Mouse (Mus musculus) gastrocnemius, adult 18-20 months (tissue): ENCODE results near the gene Sdhaf3. TPM values are rescaled to one million over a fixed set of nuclear protein-coding genes. Genes with fewer than 3 reads are reported as not detected.
"Not testable (repeated sequence)": the region's sequence is repeated elsewhere in the genome, so short reads cannot be mapped to it uniquely, and the experiment has no call there.

Source experiments
- DNase-seq: peaks from one replicate; pipeline ENCODE4 v3.0.0; 2021; ENCODE audit warnings: low spot score
- long read RNA-seq, 2 experiments: library from polyadenylated mRNA; stranded (forward); transcript quantifications; one replicate each; pipeline ENCODE4 v2.0.0; 2021
- total RNA-seq, 2 experiments: library from RNA; stranded (reverse); gene quantifications; 2 replicates each; pipeline ENCODE4 v1.2.3; 2021

Gene Sdhaf3
- 1 to 10 TPM; 5.9 to 6.2 TPM for total RNA-seq
- long read RNA-seq, experiment 1, full-length matches to known transcripts: 21 of 25 reads
- long read RNA-seq, experiment 1, partial matches to known transcripts: 0 of 25 reads
- long read RNA-seq, experiment 1, other reads (novel, unspliced or antisense): 4 of 25 reads
- long read RNA-seq, experiment 2, full-length matches to known transcripts: 19 of 21 reads
- long read RNA-seq, experiment 2, partial matches to known transcripts: 0 of 21 reads
- long read RNA-seq, experiment 2, other reads (novel, unspliced or antisense): 2 of 21 reads

DNA sequence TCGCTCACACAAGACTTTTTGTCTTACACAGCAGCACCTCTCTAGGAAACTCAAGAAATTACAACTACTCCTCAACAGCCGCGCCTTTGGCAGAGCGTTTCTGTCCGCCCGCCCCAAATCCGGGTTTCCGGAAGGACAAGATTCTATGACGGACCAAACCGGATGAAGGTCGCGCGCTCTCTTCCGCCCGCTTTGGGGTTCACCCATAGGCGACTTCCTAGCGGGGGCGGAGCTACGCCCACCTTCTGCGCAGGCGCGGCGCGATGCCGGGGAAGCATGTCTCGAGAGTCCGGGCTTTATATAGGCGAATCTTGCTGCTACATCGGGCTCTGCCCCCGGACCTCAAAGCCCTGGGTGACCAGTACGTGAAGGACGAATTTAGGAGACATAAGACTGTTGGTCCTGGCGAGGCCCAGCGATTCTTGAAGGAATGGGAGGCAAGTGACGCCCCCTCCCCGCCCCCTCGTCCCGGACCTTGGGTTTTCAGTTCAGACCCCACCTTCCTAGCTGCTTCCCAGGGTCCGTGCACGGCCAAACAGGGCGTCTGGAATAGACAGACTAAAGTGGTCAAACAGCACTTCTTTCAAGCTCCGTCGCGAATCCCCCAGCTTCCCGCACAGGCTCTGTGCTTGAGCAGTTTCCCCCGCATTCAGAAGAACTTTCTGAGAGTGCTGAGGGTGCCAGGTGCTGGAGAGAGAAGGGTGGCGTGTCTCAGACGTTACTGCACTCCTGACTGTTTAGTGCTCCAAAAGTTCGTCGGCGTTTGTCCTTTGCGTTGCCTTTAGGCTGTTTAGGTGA lies at the start of gene Sdhaf3:
TSS of gene Sdhaf3 (plus strand) at position 241 of the 798 bp plus-strand sequence.
- peak; percentile 96 for DNase-seq

DNA sequence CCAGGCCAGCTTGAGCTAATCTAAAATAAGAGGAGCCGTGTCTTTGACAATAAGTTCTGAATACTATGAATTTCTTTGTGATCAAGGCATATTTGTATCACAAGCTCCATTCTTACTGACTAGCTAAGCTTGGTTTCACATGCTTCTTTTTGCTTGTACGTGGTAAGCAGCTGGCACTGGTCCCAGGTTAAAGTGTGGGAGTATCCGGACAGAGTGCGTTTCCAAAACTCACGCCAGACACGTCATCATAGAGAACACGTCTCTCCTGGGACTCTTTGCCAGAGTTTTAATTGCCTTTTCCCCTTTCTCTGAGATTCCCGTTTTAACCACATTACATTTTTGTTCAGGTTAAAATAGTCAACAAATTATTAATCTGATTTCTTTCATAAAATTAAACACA lies 46.2 kb upstream of the Sdhaf3 start:
- peak; percentile 69 for DNase-seq

DNA sequence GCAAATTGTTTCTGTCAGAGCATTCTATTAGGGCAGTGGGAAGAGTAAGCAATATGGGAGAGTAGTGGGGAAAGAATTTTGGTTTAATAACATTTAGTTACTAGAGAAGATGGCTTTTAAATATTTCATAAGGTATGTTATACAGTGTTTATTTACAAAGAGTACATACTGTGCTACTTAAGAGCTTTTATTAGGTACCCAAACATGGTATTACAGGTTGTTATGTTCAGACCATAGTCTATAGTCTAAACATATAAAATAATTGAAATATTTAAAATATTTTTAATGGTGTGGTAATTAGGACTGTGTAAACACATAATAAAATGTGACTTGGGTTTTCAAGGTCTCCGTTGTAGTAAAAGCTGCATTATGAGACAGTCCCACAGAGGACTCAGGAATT lies 41.5 kb upstream of the Sdhaf3 start:
- DNase-seq: no peak

DNA sequence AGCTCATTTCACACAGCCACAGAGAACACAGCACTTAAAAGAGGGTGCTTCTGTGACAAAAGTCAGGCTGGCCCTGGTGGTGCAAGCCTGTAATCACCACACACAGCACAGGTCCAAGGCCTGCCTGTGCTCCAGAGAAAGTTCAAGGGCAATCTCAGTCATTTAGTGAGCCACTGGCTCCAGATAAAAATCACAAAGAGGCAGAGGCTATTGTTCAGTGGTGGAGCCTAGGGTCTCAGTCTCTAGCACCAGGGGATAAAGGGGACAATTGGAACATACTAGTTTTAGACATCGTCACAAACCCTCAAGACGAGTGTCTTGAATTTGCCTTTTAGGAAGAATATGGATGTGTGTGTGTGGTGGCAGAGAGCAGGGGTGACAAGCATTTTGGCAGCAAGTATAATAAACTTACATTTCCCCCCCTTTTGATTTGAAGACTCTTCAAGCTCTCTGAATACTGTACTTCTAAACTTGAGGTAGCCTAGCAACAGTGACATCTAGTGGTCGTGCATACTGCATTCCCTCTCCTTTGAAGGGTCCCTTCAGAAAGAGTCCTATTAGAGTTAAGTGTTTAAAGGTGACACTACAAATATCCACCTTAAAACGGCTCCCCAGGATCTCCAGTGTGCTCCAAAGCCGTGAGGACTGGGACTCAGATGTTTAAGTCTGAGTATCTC lies 40.8 kb upstream of the Sdhaf3 start:
- peak; percentile 41 for DNase-seq

DNA sequence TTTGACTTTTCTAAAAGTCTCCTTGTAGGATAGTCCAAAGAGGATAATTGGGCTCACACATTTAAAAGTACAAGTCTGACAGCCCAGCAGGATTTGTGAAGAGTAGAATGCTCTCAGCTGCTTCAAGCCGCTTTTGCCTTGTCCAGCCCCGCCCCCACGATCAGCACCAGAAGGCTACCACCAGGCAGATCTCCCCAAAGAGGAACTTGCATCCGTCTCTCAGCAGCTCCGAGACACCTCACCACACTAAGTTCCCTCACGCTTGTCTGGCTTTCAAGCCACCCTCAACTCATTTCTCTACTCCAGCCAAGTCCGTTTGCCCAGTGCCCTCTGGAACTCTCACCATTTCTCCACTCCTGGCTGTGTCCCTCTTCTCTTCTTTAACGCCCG lies 40.3 kb upstream of the Sdhaf3 start:
- DNase-seq: no peak

DNA sequence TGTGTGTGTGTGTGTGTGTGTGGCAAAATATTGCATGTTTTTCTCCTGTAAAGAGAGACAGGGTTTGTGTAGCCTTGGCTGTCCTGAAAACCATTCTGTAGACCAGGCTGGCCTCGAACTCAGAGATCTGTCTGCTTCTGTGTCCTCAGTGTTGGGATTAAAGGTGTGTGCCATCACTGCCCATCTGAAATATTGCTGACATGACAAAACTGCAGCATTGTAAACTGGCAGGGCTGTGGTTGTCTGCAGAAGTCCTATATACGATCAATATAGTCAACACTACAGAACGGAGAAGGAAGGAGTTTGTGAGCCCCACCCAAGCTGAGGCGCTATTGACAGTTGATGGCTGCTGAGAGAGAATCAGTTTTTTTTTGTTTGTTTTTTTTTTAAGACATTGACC lies 38.5 kb upstream of the Sdhaf3 start:
- no peak for DNase-seq

DNA sequence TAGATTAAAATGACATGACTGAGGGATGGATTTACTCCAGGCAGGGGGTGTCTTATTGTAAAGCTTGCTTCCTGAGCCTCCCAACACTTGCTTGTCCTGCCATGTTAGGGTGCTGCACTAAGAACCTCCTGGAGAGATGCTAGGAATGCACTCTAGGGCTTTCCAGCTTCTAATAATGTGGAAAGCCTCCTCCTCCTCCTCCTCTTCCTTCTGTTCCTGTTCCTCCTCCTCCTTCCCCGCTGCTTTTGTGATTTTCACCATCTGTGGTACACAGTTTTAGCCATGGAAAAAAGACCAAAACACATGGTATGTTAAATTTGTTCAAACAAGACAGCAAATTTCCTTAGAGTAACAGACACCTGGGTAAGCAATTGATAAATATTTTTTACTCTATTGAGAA lies 30.5 kb upstream of the Sdhaf3 start:
- no peak for DNase-seq

DNA sequence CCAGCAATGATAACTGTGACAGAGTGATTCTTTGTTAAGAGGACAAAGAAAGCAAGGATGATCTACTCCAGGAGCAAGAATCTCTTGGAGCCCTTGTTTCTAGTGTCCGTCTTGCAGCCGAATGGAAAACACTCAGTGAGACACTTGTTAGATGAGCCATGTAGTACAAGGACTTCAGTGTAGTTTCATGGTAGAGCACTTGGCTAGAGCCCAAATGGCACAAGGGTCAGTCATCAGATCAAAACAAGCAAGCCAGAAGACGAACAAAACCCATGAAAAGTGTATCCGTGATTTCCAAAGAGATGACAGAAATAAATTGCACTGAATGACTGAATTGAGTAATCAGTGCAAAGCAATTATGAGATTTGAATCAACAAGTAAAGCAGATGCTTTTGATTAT lies 25.0 kb upstream of the Sdhaf3 start:
- DNase-seq: no peak

DNA sequence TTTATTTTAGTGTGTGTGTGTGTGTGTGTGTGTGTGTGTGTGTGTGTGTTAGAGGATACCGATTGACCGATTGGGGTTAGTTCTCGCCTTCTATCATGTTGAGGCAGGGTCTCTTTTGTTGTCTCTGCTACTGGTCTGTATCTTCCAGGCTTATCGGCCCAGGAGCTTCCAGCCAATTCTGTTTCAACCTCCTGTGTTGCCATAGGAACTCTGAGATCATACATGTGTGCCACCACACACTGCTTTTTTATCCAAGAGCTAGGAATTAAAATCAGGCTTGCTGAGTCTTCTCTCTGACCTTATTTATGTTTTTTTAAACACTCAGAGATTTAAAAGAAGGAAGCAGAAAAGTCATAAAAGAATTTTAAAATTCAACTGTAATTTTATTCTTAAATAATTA lies 24.3 kb upstream of the Sdhaf3 start:
- DNase-seq: no peak

DNA sequence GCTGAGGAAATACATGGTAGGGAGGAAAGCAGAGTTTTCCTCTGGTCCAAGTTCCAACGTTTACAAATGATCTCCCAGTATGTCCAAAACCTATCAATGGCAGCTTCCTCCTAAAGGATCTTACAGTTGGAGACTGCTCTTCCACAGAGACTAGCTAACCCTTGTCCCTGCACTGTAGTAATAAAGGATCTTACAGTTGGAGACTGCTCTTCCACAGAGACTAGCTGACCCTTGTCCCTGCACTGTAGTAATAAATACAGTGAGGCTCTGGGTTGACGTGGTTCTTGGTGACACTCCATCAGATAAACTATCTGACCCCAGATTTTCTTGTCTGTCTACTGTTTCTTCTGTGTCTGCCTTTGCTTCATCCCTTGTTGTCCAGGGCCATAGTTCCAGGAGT lies 15.0 kb upstream of the Sdhaf3 start:
- DNase-seq: no peak

DNA sequence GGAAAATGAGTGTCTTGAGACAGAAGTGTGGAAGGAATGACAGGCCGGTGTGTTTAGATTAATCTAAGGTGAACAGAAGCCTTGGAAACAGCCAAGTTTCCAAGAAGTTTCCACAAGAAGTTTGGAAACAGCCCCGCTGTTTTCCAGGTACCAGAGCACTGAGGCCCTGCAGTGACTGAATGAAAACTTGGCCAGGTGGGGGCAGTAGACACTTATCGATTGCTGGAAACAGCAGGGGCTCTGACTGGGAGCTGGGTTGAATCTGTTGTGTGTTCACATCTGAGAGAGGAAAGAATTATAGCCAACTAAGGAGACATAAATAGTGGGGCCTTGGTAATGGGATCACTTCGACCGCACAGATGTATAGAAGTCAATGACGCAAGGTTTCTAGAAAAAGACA lies 13.0 kb upstream of the Sdhaf3 start:
- peak; percentile 10 for DNase-seq

DNA sequence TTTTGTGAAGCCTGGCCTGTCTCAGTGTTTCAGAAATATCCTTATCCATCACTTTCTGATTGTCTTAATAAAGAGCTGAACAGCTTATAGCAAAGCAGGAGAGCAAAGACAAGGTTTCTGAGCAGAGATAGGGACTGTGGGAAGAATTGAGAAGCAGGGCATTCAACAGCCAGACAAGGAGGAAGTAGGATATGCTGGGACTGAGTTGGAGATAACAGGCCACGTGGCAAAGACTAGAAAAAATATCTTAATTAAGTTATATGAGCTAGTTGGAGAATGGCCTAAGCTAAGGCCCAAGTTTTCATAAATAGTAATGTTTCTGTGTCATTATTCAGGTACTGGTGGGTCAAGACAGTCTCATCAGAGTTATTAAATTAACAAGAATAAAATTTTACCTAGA lies 8.2 kb upstream of the Sdhaf3 start:
- DNase-seq: no peak

DNA sequence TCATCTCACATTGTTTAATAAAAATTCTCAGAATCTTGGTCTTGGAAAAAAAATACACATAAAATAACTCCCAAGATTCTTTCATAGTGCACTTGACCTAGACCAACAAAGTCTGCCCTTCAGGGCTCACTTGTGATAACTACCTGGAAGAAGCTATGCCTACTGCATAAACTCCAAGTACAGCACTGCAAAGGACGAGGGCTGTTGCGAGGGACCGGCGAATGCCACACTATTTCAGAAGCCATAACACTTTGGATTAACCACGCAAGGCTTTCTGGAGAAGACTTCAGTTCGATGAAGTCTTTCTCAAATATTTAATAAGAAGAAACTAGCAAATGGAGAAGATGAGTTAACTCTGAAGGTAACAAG lies 425 bp upstream of the Sdhaf3 start:
- DNase-seq: no peak

DNA sequence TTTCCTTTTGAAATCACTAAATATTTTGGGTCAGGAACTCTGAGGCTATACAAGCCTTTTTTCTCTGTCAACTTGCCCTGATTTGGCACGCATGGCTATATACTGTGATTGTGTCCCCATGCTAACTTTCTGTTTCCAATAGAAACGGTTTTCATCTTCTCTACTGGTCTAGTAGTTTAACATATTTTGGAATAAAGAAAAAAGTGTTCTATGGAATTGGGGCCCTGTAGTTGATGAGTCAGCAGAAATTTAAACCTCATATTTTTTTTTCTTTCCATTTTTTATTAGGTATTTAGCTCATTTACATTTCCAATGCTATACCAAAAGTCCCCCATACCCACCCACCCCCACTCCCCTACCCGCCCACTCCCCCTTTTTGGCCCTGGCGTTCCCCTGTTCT lies 3.4 kb downstream of the Sdhaf3 start:
- DNase-seq: not testable (repeated sequence)

DNA sequence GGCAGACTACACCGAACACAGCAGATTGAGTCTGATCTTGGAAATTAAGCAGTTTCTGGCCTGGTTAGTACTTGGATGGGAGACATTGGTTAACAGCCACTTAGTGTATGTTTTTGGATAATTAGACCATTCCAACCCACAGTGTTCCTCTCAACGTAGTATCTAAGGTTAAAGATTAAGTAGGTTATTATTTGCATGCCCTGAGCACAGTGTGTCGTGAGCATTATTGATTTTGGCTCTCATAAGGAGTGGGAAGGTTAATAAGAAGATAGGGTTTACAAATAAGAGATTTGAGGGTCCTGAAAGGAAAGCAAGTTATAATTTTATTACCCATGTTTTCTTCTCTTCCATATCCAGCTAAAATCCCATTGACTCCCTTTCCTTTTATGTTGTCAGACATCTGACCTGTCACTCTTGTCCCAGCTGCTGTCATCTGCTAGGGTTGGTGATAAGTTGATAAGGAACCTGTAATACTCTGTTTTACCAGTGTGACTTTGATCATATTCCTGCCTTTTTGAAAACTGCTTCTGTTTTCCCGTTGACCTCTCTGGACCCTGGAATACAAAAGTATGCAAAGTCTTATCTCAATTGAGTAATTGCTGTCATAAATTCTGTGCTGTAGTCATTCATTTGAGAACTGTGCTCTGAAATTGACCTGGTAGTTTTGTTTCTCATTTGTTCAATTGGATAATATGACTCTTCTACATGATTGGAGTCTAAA lies 41.6 kb downstream of the Sdhaf3 start:
- DNase-seq: no peak

DNA sequence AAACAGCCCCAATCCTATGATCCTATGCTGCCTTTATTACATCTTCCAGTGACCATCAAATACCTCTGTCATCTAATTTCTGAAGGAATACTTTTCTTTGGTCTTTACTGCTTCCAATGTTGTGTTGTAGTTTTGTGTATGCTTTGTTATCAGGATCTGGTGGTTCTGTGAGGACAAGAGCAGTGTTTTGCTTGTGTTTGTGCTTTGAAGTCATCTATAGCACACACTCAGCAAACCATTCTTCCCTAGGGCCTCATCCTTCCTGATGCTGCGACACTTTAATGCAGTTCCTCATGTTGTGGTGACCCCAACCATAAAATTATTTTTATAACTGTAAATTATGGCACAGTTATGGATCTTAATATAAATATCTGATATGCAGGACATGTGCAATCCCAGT lies 42.2 kb downstream of the Sdhaf3 start:
- DNase-seq: no peak

DNA sequence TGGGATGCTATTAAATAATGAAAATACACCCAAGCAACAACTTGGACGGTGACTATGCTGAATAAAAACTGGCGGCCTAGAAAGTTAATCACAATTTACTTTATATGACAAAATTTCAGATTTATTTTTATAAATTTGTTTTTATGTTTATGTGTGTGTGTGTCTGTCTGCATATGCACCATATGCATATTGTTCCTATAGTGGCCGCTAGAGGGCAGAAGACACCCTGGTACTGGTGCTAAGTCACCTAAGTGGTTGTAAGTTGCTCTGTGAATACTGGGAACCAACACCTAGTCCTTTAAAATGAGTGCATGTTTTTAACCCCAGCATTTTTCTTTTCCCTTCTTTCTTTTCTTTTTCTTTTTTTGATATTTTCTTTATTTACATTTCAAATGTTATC lies 43.2 kb downstream of the Sdhaf3 start:
- no peak for DNase-seq

DNA sequence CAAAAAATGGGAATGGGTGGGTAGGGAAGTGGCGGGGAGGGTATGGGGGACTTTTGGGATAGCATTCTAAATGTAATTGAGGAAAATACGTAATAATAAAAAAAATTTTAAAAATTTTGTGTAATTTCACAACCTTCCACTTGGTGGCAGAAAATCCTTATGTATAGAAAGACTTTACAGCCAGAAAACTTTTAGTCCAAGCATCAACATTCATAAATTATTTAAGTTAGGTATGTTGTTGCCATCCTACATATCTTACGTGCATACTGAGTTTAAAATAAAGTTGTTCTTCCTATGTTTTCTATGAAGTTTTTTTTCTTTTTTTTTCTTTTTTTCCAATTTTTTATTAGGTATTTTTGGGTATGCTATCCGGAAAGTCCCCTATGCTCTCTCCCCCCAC lies 47.3 kb downstream of the Sdhaf3 start:
- no peak for DNase-seq

DNA sequence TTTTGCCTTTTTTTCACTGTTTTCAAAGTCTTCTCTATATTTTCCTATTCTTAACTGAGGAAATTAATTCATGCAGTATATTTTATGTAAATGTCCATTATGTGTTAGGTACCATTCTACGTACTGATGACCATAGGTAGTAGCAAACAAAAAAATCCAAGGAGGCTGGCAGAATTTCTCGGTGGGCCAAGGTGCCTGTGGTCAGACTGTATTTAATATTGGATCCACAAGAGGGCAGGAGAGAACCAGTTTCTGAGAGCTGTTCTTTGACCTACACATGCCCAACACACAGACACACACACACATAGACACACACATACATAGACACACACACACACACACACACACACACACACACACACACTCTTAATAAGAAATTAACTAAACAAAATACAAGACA lies 48.2 kb downstream of the Sdhaf3 start:
- DNase-seq: no peak

DNA sequence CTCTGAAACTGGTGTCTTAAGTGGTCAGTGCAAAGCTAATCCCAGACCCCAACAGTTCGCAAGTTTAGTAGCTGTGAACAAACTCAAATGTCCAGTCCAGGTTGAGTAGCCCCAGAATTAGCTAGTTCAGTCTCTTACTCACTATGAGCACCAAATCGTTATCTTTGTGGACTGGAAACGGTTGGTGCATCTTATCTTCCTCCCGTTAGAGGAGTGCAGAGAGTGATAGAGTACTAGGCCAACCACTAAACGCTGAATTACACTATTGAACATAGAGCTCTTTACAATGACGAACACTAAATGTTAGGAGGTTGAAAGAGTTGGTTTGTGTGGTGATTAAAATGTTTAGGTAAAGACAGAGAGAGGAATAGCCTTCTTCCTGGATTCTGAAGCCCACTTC lies 82.3 kb downstream of the Sdhaf3 start:
- DNase-seq: no peak

DNA sequence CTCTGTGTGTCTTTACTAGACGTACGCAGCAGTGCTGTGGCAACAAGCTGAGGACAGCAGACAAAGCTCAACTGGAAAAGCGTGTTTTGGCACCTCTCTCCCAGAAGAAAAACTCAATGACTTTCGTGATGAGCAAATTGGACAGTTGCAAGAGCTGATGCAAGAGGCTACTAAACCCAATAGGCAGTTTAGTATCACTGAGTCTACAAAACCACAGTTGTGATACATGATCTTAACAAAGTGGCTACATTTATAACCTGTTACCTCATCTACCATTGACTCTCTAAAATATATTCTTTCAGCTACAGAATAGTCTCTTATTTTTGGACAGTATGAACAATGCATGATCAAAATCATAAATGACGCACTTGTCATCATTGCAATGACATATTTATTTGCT lies 83.0 kb downstream of the Sdhaf3 start:
- no peak for DNase-seq

DNA sequence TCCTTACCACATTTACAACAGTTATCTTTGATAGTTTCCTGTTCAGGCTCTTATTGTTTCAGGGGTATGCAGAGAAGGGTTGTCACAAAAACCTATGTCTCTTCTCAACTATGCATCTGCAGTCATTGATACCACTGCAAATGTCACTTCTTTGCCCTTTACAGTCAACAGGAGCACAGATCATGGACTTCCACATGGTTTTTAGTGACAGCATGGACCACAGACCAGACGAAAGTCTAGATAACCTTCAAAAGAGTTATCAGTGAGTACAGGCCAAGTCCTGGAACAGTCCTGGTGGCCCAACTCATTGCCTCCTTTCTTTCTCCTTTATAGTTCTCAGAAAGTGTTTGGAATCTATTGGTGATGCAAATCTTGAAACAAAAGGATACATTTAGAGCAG lies 86.1 kb downstream of the Sdhaf3 start:
- no peak for DNase-seq
